Mouse (Mus musculus) neural tube, embryonic 15.5 days (tissue): Measurements from ENCODE around the gene Frmd5. TPM values are rescaled to one million over a fixed set of nuclear protein-coding genes. Genes with fewer than 3 reads are reported as not detected.

ENCODE experiments used
- ATAC-seq: fragments of 200-750 bp; cut with Nextera tagmentation; 2 replicates; pipeline ENCODE4 v1.8.0; 2017; ENCODE audit warnings: mild to moderate bottlenecking, moderate TSS enrichment, moderate library complexity; ENCODE audit not compliant: low FRiP score
- H3K27ac ChIP-seq: fragments of 300-500 bp; sonication (generic); replicated peaks from 2 replicates; pipeline ENCODE4 v1.5.1; 2015; ENCODE audit warnings: mild to moderate bottlenecking, inconsistent platforms
- H3K27me3 ChIP-seq: fragments of 300-500 bp; sonication (generic); replicated peaks from 2 replicates; pipeline ENCODE4 v1.6.1; 2015; ENCODE audit warnings: inconsistent platforms
- H3K36me3 ChIP-seq: fragments of 300-500 bp; sonication (generic); 2 replicates; pipeline ENCODE4 v1.6.1; 2015; ENCODE audit warnings: inconsistent platforms
- H3K4me1 ChIP-seq: fragments of 300-500 bp; sonication (generic); 2 replicates; pipeline ENCODE4 v1.6.1; 2015; ENCODE audit warnings: inconsistent platforms
- H3K4me2 ChIP-seq: fragments of 300-500 bp; sonication (generic); 2 replicates; pipeline ENCODE4 v1.6.1; 2015; ENCODE audit warnings: inconsistent platforms, mild to moderate bottlenecking, moderate library complexity
- H3K4me3 ChIP-seq: fragments of 300-500 bp; sonication (generic); replicated peaks from 2 replicates; pipeline ENCODE4 v1.5.1; 2015; ENCODE audit warnings: mild to moderate bottlenecking, inconsistent platforms
- H3K9ac ChIP-seq: fragments of 300-500 bp; sonication (generic); replicated peaks from 2 replicates; pipeline ENCODE4 v1.6.1; 2015; ENCODE audit warnings: mild to moderate bottlenecking, inconsistent platforms
- H3K9me3 ChIP-seq: fragments of 300-500 bp; sonication (generic); replicated peaks from 2 replicates; pipeline ENCODE4 v1.6.1; 2016; ENCODE audit warnings: inconsistent platforms
- WGBS: fragments of 180-500 bp; shearing (Covaris S2); methylation state at CpG from one replicate; pipeline ENCODE4 v1.1.7; 2015; ENCODE audit warnings: mixed read lengths; 5-methylcytosine and 5-hydroxymethylcytosine counted together
- polyA plus RNA-seq: library from polyadenylated mRNA; unstranded; fragments of >200 nt; fragmentation: Nextera tagmentation; extraction: Ambion mirVana; gene quantifications from 2 replicates; pipeline ENCODE4 v1.2.1, GENCODE M21; 2015

Frmd5 gene
- polyA plus RNA-seq, 1 experiment from 2014 or later: 24.1 TPM

DNA sequence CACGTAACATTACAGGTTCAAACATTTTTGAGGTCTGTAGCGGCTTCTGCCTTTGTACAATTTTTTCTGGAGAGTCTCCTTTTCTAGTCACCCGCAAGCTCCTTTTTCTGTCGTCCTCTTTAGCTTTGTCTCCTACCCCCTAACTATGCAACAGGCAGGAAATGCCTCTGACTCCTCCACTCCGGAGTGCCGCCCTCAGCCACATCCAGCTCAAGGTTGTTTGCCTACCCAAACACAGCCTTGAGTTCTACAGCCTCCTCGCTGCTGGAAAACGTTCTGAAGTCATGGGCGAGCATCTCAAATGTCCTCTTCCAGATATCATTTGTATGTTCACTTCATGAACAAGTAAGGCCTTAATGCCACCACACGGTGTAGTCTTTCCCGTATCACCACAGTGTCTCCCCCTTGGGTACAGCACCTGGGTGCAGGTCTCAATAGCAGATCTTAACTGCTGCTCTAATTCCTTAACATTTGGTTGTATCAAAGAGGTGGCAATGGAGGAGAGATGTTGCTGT, 45.5 kb downstream of the Frmd5 start:
- H3K4me3 ChIP-seq: no peak overlapping the region
- H3K4me2 ChIP-seq: no peak overlapping the region
- WGBS: 92% methylated on average over 11 of the region's 11 CpGs
- 0 out of 2 replicates have a peak, but pooled peaks cover 2% of the 10 kb centered on the region for H3K4me1 ChIP-seq
- ATAC-seq: no peak
- H3K36me3 ChIP-seq: no peaks in the 10 kb centered on the region
- H3K9me3 ChIP-seq: no peaks in the 10 kb centered on the region
- H3K27ac ChIP-seq: no peak overlapping the region
- H3K27me3 ChIP-seq: no peaks in the 10 kb centered on the region
- H3K9ac ChIP-seq: no peak overlapping the region

DNA sequence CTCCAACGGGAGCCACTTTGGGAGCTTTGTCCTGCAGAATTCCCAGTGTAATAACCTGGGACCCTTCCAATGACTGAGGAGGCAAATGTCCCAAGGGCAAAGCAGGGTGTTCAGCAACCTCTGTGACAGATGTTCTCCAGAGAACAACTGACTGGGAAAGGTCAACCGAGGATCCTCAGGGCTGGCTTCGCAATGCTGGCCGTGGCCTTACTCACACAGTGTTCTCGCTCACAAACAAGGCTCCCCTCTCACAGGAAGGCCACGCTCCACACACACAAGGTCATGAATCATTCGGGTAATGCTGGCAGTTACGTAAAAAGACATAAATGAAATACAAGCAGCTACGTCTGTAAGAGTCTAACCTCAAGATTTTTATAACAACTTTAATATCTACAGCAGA, 46.2 kb downstream of the Frmd5 start:
- no peak overlapping the region for H3K4me2 ChIP-seq
- no peak overlapping the region for H3K4me3 ChIP-seq
- WGBS: 88% methylated on average over 9 of the region's 9 CpGs

DNA sequence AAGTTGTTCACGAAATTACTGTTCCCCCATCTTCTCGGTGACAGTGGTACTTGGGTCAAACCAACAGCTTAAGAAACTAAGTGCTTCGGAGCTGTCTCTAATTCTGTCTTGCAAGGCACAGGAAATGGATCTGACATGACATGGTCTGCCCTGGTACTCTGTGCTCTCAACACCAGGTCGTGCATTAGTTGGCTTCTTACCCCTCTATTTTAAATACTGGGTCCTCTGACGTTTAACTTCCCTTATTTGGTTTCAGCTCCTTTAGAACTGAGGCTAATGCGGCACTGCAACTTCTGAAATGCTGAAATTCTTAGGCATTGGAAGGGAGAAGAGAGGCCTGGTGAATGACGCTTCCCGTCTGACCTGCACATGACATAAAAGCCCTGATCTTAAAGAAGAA, 48.6 kb downstream of the Frmd5 start:
- 95% methylated on average over 8 of the region's 8 CpGs for WGBS
- Histone ChIP-seq H3K27ac (no peak overlapping the region), H3K36me3 (no peaks in the 10 kb centered on the region), H3K27me3 (no peaks in the 10 kb centered on the region), H3K9me3 (no peaks in the 10 kb centered on the region), H3K9ac (no peak overlapping the region), H3K4me1 (peaks cover 10% of the 10 kb centered on the region; the same call in 1 of the 2 replicates), H3K4me2 (no peak overlapping the region), H3K4me3 (no peak overlapping the region)
- no peak for ATAC-seq

More for the DNA sequence above, 46.2 kb downstream of the Frmd5 start:
- Histone ChIP-seq H3K9me3 (no peaks in the 10 kb centered on the region), H3K27me3 (no peaks in the 10 kb centered on the region), H3K36me3 (no peaks in the 10 kb centered on the region), H3K4me1 (peaks cover 5% of the 10 kb centered on the region; the same call in 1 of the 2 replicates), H3K27ac (no peak overlapping the region), H3K9ac (no peak overlapping the region)
- ATAC-seq: no peak

DNA sequence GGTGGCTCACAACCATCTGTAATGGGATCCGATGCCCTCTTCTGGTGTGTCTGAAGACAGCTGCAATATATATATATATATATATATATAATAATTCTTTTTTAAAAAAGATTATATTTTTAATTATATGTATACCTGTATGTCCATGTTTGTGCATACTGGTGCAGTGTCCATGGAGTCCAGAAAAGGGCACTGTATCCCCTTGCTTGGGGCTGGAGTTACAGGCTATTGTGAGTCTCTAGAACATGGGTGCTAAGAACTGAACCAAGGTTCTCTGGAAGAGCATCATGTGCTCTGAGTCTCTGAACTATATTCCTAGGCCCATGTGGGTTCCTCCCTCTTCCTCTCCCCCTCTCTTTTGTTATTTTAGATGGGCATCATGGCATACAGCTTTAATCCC, 50.6 kb downstream of the Frmd5 start:
- 100% methylated on average over 1 of the region's 1 CpGs for WGBS
- H3K4me1 ChIP-seq: peaks cover 10% of the 10 kb centered on the region; the same call in 1 of the 2 replicates
- H3K4me3 ChIP-seq: no peak overlapping the region
- H3K9ac ChIP-seq: no peak overlapping the region
- no peaks in the 10 kb centered on the region for H3K27me3 ChIP-seq
- no peak overlapping the region for H3K27ac ChIP-seq
- H3K4me2 ChIP-seq: no peak overlapping the region
- H3K9me3 ChIP-seq: no peaks in the 10 kb centered on the region
- H3K36me3 ChIP-seq: no peaks in the 10 kb centered on the region
- ATAC-seq: no peak

DNA sequence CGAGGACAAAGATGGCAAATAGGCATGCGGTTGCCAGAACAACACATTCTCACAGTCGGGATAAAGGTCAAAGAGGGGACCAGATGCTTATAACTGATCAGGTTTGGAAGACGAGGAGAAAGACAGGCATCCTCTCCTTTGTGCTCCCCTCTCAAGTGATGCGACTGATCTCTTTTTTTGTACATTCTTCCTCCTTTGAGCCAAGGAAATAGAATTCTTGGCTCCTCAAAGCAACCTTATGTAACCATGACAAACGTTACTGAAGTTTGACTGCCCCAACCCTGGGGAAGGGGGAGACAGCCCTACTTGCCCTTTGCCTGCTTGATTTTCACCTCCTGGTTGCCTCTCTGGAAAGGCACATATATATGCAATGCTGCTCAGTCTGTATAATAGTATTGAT, 51.8 kb downstream of the Frmd5 start:
- Histone ChIP-seq H3K27me3 (no peaks in the 10 kb centered on the region), H3K4me3 (no peak overlapping the region), H3K36me3 (no peaks in the 10 kb centered on the region), H3K9me3 (no peaks in the 10 kb centered on the region), H3K27ac (no peak overlapping the region), H3K4me1 (peaks cover 10% of the 10 kb centered on the region; the same call in 1 of the 2 replicates), H3K9ac (no peak overlapping the region), H3K4me2 (no peak overlapping the region)
- ATAC-seq: no peak
- 15% methylated on average over 6 of the region's 6 CpGs for WGBS

DNA sequence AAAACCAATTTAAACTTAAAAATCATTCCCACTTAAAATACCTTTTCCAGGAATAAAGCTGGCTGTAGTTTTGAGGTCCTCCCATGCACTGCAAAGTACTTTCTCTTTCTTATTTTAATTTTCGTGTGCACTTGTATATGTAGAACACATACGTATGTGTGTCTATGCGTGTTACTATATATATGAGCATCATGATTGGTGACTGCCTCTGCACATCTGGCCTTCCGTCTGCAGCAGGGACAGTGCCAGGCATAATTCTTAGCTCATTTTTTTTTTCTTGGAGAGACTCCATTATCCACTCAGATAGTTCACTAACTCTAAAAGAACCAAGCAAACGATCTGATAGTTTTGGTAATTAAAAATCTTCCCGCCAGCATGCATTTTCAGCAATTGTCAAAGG, 56.8 kb downstream of the Frmd5 start:
- Histone ChIP-seq H3K4me1 (0 out of 2 replicates have a peak, but pooled peaks cover 2% of the 10 kb centered on the region), H3K27me3 (no peaks in the 10 kb centered on the region), H3K9ac (no peak overlapping the region), H3K36me3 (no peaks in the 10 kb centered on the region), H3K4me3 (no peak overlapping the region), H3K4me2 (no peak overlapping the region), H3K9me3 (no peaks in the 10 kb centered on the region), H3K27ac (no peak overlapping the region)
- ATAC-seq: no peak
- 65% methylated on average over 6 of the region's 6 CpGs for WGBS

DNA sequence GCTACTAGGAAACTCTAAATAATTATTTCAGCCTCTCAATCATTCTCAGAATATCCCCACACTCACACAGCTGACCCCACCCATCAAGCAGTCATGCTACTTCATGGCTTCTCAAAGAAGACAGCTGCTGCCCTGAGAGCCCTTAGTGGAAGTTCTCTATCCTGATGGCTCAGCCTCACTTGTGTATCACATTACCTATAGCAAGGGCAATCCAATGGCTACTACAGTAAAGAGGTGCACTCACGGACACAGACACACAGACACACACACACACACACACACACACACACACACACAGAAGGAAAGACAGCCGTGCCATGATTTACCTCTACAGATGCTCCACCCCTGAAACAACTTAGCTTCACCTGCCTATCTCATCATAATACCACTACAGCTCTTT, 65.7 kb downstream of the Frmd5 start:
- H3K27me3 ChIP-seq: no peaks in the 10 kb centered on the region
- WGBS: 96% methylated on average over 2 of the region's 2 CpGs
- no peak overlapping the region for H3K9ac ChIP-seq
- no peak for ATAC-seq
- H3K9me3 ChIP-seq: no peaks in the 10 kb centered on the region
- no peak overlapping the region for H3K4me2 ChIP-seq
- no peaks in the 10 kb centered on the region for H3K4me1 ChIP-seq
- H3K36me3 ChIP-seq: no peaks in the 10 kb centered on the region
- no peak overlapping the region for H3K4me3 ChIP-seq
- H3K27ac ChIP-seq: no peak overlapping the region

DNA sequence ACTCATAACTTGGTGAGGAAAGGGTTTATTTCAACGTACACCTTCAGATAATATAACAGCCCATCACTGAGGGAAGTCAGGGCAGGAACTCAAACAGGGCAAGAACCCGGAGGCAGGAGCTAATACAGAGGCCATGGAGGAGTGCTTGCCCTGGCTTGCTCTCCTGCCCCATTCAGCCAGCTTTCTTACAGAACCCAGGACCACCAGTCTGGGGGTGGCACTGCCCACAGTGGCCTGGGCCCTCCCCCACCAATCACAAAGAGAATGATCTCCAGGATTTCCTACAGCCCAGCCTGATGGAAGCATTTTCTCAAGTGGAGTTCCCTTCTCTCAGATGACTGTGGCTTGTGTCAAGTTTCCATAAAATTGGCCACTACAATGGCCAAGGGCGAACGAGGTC, 67.5 kb downstream of the Frmd5 start:
- H3K36me3 ChIP-seq: no peaks in the 10 kb centered on the region
- no peak for ATAC-seq
- H3K9me3 ChIP-seq: no peaks in the 10 kb centered on the region
- H3K9ac ChIP-seq: no peak overlapping the region
- H3K4me1 ChIP-seq: no peaks in the 10 kb centered on the region
- H3K4me3 ChIP-seq: no peak overlapping the region
- H3K27me3 ChIP-seq: no peaks in the 10 kb centered on the region
- H3K27ac ChIP-seq: no peak overlapping the region
- no peak overlapping the region for H3K4me2 ChIP-seq
- 93% methylated on average over 4 of the region's 4 CpGs for WGBS

DNA sequence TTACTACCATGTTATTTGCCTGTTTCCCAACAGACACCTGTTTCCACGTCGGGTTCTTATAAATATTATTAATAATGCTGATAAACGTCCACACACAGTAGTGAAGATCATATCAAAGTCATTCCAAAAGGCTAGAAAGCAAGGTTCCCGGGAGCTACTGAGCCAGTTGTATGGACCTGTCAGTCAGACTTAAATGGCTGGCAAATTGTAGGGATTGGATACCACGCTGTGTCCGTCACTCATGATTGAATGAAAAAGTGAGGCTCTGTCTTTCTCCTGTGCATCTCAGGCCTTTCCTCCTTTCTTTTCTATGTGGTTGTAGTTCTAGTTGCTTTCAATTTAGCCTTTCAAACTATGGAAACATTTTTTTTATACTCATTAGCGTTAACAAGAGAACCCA, 73.5 kb downstream of the Frmd5 start:
- Histone ChIP-seq H3K4me1 (peaks cover 6% of the 10 kb centered on the region; the same call in 1 of the 2 replicates), H3K4me2 (no peak overlapping the region), H3K36me3 (no peaks in the 10 kb centered on the region), H3K27ac (no peak overlapping the region), H3K27me3 (no peaks in the 10 kb centered on the region), H3K9ac (no peak overlapping the region), H3K9me3 (no peaks in the 10 kb centered on the region), H3K4me3 (no peak overlapping the region)
- no peak for ATAC-seq
- 90% methylated on average over 7 of the region's 7 CpGs for WGBS

DNA sequence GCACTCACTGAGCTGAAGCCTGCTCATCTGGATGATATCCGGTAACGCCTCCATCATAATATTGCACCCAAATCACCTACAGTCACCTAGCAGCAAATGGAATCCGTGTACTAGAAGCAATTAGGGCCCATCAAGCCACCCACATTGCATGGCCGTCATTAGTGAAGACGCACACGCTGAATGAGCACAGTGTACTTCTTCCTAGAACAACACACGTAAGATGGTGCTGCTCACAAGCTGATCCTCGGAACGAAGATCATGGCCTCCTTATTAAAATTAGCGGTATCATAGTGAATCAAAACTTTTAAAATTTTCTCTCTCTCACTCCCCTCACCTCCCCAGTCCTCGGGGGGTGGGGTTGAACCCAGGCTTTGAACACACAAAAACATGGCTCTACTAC, 76.4 kb downstream of the Frmd5 start:
- WGBS: 94% methylated on average over 11 of the region's 11 CpGs

DNA sequence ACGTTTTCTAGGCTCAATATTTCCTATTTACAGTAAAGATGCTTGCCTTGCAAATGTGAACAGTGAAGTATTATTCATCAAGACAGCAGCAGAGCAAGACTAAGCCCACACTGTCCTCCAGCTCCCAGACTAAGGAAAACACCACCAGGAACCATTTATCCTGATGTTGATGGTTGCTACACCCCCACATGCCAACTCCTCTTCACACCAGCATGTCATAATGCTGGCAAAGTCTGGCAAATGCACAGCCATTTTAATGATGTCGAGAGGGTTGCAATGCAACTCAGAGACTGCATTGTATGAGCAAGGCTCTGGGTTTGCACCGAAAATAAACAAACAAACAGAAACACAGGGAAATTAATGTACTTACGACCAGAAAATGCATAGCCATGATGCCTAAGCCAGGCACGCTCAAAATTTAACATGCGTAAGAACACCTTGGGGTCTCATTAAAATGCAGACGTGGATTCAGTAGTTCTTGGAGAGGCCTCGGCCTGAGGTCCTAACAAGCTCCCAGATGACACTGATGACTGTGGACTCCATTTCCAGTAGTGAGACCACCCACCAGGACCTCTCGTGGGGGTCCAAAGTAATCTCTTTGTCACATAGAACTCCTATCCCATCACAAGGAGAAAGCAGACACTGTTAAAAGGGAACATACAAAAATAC, 77.8 kb downstream of the Frmd5 start:
- Histone ChIP-seq H3K4me1 (peaks cover 6% of the 10 kb centered on the region; the same call in 1 of the 2 replicates), H3K27ac (no peak overlapping the region), H3K4me2 (no peak overlapping the region), H3K27me3 (no peaks in the 10 kb centered on the region), H3K4me3 (no peak overlapping the region), H3K9me3 (no peaks in the 10 kb centered on the region), H3K36me3 (no peaks in the 10 kb centered on the region), H3K9ac (no peak overlapping the region)
- ATAC-seq: no peak
- WGBS: 57% methylated on average over 9 of the region's 9 CpGs

More for the DNA sequence above, 76.4 kb downstream of the Frmd5 start:
- Histone ChIP-seq H3K9me3 (no peaks in the 10 kb centered on the region), H3K4me2 (no peak overlapping the region), H3K9ac (no peak overlapping the region), H3K27me3 (no peaks in the 10 kb centered on the region), H3K4me1 (peaks cover 6% of the 10 kb centered on the region; the same call in 1 of the 2 replicates), H3K27ac (no peak overlapping the region), H3K36me3 (no peaks in the 10 kb centered on the region), H3K4me3 (no peak overlapping the region)
- ATAC-seq: no peak

DNA sequence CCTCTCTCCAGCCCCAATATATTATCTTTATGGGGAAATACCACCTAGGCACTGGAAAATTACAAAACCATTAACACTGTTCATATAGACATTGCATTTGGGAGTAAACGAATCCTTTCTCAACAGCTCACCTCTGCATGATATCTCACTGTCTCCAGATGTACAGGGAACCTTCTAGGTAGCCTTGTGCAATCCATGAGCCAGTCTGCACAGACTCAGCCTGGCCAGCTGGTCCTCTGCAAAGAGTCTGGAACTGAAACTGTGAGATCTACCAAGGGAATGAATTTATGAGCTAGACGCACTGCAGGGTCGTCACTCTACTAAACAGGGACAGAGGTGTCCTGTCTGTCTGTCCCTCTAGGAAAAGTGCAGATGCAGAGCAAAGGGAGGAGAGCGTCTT, 82.0 kb downstream of the Frmd5 start:
- Histone ChIP-seq H3K4me1 (peaks cover 6% of the 10 kb centered on the region; the same call in 1 of the 2 replicates), H3K27me3 (no peaks in the 10 kb centered on the region), H3K36me3 (no peaks in the 10 kb centered on the region), H3K9ac (no peak overlapping the region), H3K4me3 (no peak overlapping the region), H3K4me2 (no peak overlapping the region), H3K27ac (no peak overlapping the region), H3K9me3 (no peaks in the 10 kb centered on the region)
- WGBS: 67% methylated on average over 4 of the region's 4 CpGs
- no peak for ATAC-seq
